Mouse (Mus musculus): ENCODE measurements around the gene Hipk3.

DNA sequence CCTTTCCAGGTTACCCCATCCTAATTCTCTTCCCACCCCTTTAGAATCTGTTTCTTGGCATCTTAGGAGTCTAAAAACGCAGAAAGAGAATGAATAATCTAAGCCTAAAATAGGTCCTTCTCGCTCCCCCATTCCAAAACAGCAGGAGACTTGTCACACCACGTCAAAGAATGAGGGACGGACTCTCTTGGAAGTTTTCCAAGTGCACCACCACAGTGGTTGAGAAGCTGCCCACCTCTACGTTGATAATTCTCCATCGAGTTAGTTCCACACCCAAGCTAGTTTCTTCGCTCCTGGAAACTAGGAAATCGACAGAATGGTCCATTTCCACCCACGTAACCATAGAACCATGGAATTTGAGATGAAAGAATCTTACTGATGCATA is 547 bp upstream of the Hipk3 start:
- TF ChIP-seq CTCF (IDR thresholded peaks at IDR 0.05; ENCODE audit: low read depth, low read length) (no peak), POLR2A (IDR thresholded peaks at IDR 0.05; ENCODE audit: insufficient read depth, low read length) (no peak), EP300 (IDR thresholded peaks at IDR 0.05; ENCODE audit: insufficient read depth, low read depth, low read length) (no peak)
